Mouse (Mus musculus) left cerebral cortex, postnatal 25 days (tissue): Measurements from ENCODE around the gene Wdr43. TPM values are rescaled to one million over a fixed set of nuclear protein-coding genes. Genes with fewer than 3 reads are reported as not detected.
A peak's percentile ranks its signal among the peaks of the same experiment; 100 is the strongest.
"Not testable (repeated sequence)": the region's sequence is repeated elsewhere in the genome, so short reads cannot be mapped to it uniquely, and the experiment has no call there.

Experiments used
- DNase-seq, 2 experiments: peaks; one replicate each; pipeline ENCODE4 v3.0.0; 2022; ENCODE audit warnings: low spot score in 2 of 2, mixed read lengths in 1 of 2
- intact Hi-C: fragments of 180-260 bp; cut with DNase I; formaldehyde crosslinking; loops from one replicate; pipeline ENCODE4 v1.15.1; 2025
- total RNA-seq, 2 experiments: library from RNA; stranded (reverse); gene quantifications; 2 replicates each; pipeline ENCODE4 v1.2.3; 2021

Wdr43 gene
- total RNA-seq = 10 to 100 TPM; 23.5 to 28.8 TPM

GRCm38 (mm10) chr17:71615638-71616318 lies at the start of gene Wdr43:
TSS of gene Wdr43 (plus strand) at chr17:71615895.
- DNase-seq = peak; percentile 98 to 99
- intact Hi-C loops = loop anchor here (1.0 to 2.0 kb wide), 2 partner anchors 17 to 1221 kb away; partner anchors contain the start of gene Ypel5

- no peak for DNase-seq
- intact Hi-C loops = no loop called here
Observed at GRCm38 (mm10) chr17:71579176-71579705, 36.5 kb upstream of the Wdr43 start.

- intact Hi-C loops = loop anchor here (1.0 to 5.0 kb wide), 3 partner anchors 18 to 121 kb away; partner anchors contain the start of genes Ndc80 and Smchd1
- no peak for DNase-seq
Observed at GRCm38 (mm10) chr17:71597881-71598658, 17.6 kb upstream of the Wdr43 start.

GRCm38 (mm10) chr17:71598659-71599554 lies 16.8 kb upstream of the Wdr43 start:
- peak; percentile 93 to 97 for DNase-seq
- intact Hi-C loops = loop anchor here (1.0 to 5.0 kb wide), 3 partner anchors 17 to 122 kb away; partner anchors contain the start of genes Ndc80 and Smchd1

- no peak for DNase-seq
- intact Hi-C loops = loop anchor here (1.0 to 2.0 kb wide), 2 partner anchors 18 to 1220 kb away; partner anchors contain the start of gene Ypel5
Observed at GRCm38 (mm10) chr17:71616319-71617032, 781 bp downstream of the Wdr43 start.

GRCm38 (mm10) chr17:71617033-71617362 lies 1.3 kb downstream of the Wdr43 start:
- DNase-seq = no peak
- intact Hi-C loops = loop anchor here (2.0 kb wide), 1 partner anchor 1220 kb away; the partner anchor contains the start of gene Ypel5

- intact Hi-C loops = loop anchor here (2.0 kb wide), 1 partner anchor 1219 kb away; the partner anchor contains the start of gene Ypel5
- no peak for DNase-seq
Observed at GRCm38 (mm10) chr17:71617974-71618373, 2.3 kb downstream of the Wdr43 start.

- no peak for DNase-seq
- intact Hi-C loops = no loop called here
Observed at GRCm38 (mm10) chr17:71631806-71632205, 16.1 kb downstream of the Wdr43 start.

GRCm38 (mm10) chr17:71633350-71633749 lies 17.7 kb downstream of the Wdr43 start:
- intact Hi-C loops = no loop called here
- DNase-seq = no peak

GRCm38 (mm10) chr17:71636786-71637185 lies 21.1 kb downstream of the Wdr43 start:
- intact Hi-C loops = no loop called here
- DNase-seq = no peak

GRCm38 (mm10) chr17:71637750-71638265 lies 22.1 kb downstream of the Wdr43 start:
- DNase-seq = no peak
- intact Hi-C loops = no loop called here

- DNase-seq, intact Hi-C loops: not testable (repeated sequence)
Observed at GRCm38 (mm10) chr17:71639056-71639455, 23.4 kb downstream of the Wdr43 start.

- DNase-seq = peak in 1 of 2 experiments; percentile 62
- intact Hi-C loops = no loop called here
Observed at GRCm38 (mm10) chr17:71640421-71641085, 24.9 kb downstream of the Wdr43 start.

- intact Hi-C loops = no loop called here
- DNase-seq = no peak
Observed at GRCm38 (mm10) chr17:71642190-71642589, 26.5 kb downstream of the Wdr43 start.

- DNase-seq = no peak
- intact Hi-C loops = no loop called here
Observed at GRCm38 (mm10) chr17:71650011-71650410, 34.3 kb downstream of the Wdr43 start.

- no peak for DNase-seq
- intact Hi-C loops = no loop called here
Observed at GRCm38 (mm10) chr17:71652495-71652894, 36.8 kb downstream of the Wdr43 start.

GRCm38 (mm10) chr17:71652934-71653333 lies 37.2 kb downstream of the Wdr43 start:
- DNase-seq = no peak
- intact Hi-C loops = no loop called here

GRCm38 (mm10) chr17:71657521-71657920 lies 41.8 kb downstream of the Wdr43 start:
- intact Hi-C loops = no loop called here
- DNase-seq = no peak
